Mouse (Mus musculus): ENCODE results near the gene Calml4.

Gene Calml4

DNA sequence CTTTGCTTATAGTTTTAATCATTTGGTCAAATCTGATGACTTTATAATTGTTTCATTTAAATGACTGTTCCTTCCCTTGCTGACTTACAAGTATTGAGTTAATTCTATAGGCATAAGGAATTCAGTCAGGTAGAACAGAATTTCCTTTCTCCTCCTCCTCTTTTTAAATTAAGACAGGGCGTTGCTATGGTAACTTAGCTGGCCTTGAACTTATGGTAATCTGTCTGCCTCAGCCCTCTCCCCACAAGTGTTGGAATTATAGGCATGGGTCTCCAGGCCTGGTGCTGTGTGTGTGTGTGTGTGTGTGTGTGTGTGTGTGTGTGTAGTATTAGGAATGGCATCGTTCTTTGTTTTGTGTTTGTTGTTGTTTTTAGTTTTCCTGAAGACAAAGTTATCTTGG, 43.9 kb downstream of the Calml4 start:
- DNase-seq (ENCODE audit: inconsistent ontology term), result no peak

DNA sequence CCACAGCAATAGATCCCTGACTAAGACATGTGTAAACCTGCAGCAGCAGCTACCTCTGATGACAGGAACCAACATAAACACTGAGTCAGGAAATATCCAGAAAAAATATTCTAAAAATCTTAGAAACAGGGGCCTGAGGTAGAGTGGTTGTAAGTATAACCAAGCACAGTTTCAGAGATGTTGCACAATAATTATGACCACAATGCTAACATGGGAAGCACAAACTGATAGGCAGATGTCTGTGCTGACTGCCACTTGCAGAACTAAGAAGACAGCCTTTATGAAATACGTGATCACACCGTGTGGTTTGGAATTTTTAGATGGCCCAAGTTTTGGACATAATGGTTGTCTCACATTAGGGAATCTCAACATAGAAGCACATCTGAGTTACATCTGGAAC, 46.0 kb downstream of the Calml4 start:
- DNase-seq (ENCODE audit: inconsistent ontology term), result no peak

DNA sequence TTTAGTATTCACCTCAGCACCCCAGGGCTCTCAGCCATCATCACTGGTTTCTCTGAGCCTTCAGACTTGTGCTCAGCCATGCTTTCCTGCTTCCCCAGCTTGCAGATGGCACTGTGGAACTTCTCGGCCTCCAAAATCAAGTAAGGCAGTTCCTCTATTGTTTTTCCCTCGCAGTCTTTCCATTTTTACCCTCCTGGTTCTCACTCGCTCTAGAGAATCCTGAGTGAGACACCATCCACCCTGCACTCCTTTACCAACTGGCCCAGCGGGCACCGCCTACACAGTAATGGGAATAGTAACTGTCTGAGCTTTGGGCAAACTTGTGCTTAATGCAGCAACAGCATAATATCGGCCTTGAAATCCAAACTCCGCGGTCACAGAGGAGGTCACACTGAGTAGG, 47.2 kb downstream of the Calml4 start:
- no peak for DNase-seq (ENCODE audit: inconsistent ontology term)

DNA sequence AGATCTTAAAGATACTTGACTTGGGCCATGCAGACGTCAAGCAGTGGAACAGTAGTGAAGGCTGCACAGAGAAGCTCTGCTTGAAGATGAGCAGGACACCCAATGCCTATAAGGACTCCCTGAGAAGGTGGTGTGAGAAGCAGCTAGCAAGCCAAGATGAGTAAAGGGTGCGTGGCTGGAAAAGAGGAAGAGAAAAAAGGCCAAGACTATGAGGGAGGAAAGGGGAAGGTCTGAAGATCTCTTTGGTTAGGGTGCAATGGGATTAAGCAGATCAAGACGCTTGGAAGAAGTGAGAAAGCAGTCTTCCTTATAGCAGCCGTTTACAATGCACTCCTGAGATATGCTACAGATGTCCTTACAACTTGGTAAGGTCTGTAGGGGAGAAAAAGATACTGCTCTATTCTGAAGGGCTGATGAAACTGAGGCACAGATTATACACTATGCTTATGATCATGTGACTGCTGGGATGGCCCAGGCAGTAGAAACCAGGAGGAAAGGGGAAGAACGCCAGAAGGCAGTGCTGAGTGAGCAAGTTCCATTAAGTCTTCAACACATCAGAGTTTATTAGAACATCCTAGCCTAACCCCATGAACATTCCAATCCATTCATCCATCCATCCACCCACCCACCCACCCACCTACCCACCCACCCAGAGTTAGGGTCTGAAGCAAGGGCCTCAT, 55.6 kb downstream of the Calml4 start:
- DNase-seq (ENCODE audit: inconsistent ontology term), result no peak

DNA sequence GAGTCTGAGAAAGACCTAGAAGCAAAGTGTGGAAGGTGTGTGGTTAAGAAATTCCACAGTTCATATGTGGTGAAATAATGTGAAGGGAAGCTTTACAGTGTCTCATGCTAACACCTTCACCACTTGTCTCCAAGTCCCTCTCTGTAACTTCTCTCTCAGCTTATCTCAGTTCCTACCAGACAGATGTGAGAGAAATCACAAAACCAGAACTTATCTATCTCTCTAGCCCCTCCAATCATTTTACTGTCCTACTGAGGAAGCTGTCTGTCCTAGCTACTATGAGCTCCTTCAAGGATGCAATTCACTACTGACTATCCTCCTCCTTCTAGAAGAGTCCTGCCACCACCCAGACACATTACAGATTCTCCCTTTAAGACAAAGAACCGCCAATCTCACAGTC, 59.2 kb downstream of the Calml4 start:
- DNase-seq (ENCODE audit: inconsistent ontology term), result no peak

DNA sequence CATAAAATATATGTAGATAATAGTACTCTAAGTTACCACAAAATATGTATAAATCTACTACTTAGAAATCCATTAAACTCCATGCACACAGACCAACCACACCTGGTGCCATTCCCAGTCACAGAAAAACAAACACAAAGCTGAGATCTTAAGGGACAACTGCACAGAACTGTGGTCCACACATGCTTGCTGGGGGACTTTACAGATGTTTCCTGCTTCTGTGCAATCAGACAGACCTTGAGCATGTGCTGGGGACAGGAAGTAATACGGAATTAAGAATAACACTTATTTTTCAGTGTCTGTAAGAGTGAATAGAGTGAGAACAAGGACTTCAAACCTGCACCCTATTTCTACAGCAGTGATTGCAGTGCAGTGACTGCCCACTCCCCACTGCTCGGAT, 63.0 kb downstream of the Calml4 start:
- no peak for DNase-seq (ENCODE audit: inconsistent ontology term)

DNA sequence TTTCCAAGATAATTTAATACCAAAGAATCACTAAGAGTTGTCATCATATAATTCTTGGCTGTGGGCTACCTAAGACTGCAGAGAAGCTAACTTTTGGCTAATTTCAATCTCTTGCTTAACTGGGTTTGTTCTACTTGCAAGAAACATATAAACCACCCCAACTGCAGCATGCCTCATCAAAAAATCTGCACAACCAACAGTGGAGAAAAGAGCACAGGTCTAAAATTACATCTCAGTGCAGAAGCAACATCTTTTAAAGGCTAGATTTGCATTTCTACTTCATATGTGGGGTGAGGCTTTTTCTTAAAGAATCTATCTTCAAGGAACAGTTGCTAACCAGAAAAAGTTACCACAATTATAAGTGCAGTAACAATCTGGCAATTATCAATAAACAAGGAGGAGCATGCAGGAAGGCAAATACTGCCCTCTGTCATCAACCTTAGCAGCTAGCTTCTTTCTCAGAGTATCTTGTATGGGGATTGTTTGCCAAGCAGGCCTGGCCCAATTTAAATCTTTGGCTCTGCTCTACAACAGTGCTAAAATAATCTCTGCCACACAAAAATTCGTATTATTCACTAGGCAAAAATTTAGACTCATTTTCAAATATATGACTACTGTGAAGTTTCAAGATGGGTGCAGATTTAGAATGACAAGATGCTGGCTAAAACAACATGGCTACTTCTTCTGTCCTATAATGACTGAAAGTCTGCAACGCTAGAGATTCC, 67.2 kb downstream of the Calml4 start:
- DNase-seq (ENCODE audit: inconsistent ontology term), result no peak
